Mouse (Mus musculus) granulocyte monocyte progenitor cell, adult 5-6 weeks (primary cell): Measurements from ENCODE around the gene Prickle1. TPM values are rescaled to one million over a fixed set of nuclear protein-coding genes. Genes with fewer than 3 reads are reported as not detected.
A peak's percentile ranks its signal among the peaks of the same experiment; 100 is the strongest.

Source experiments
- ATAC-seq: replicated peaks from 2 replicates; pipeline ENCODE4 v1.8.0; 2016; ENCODE audit warnings: mild to moderate bottlenecking, moderate TSS enrichment, inconsistent platforms; ENCODE audit not compliant: poor library complexity, severe bottlenecking
- total RNA-seq, 2 experiments: library from RNA; stranded (forward) in 1 of 2; stranded (reverse) in 1 of 2; fragments of 200-712, 200-1000 nt in 1 of 2; fragments of >200 nt in 1 of 2; fragmentation: Nextera tagmentation in 1 of 2; gene quantifications; 2 replicates each; pipeline ENCODE4 v1.2.3; 2014 to 2017

Gene Prickle1
- total RNA-seq, 2 experiments from 2014 or later, result 1.8 to 1.9 TPM

- peak; percentile 34; the same call in 1 of the 2 replicates for ATAC-seq
Measured at GRCm38 (mm10) chr15:93513939-93514341, 81.8 kb downstream of the Prickle1 start.

DNA sequence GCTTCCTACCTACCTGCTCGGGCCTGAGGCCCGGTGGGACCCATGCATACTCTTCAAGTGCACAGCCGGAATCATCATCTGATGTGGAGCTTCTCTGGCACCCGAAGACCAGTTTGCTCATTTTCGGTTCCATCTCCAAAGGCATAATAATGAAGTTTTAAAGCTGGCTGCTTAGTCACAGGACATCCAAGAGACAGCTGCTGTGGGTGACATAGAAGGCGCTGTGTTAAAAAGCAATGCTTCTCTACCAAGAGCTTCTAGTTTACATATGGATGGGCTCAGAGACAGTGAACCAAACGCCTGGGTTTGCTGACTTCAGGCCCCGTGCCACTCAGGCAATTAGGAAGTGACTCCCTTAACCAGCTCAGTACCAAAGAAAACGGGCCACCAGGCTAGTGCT lies 83.3 kb downstream of the Prickle1 start:
- no peak for ATAC-seq

- ATAC-seq, result no peak
Measured at GRCm38 (mm10) chr15:93510690-93511336, 84.9 kb downstream of the Prickle1 start.

DNA sequence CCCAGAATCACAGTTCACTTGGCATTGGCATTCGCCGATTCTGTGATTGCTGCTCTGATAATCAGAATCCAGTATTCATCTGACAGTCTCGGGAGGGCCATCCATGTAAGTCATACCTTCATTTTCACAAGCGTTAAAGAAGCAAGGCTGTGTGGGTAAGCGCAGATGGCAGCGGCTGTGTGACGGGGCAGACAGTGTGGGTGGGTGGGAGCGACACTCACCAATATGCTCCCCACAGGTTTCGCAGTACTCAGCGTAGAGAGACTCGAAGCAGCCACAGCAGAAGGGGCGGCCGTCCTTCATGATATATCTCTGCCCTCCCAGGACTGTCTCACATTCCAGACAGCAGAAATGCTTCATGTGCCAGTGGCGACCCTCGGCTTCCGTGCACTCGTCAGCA lies 90.9 kb downstream of the Prickle1 start:
- no peak for ATAC-seq

GRCm38 (mm10) chr15:93503201-93503745 lies 92.4 kb downstream of the Prickle1 start:
- no peak for ATAC-seq

DNA sequence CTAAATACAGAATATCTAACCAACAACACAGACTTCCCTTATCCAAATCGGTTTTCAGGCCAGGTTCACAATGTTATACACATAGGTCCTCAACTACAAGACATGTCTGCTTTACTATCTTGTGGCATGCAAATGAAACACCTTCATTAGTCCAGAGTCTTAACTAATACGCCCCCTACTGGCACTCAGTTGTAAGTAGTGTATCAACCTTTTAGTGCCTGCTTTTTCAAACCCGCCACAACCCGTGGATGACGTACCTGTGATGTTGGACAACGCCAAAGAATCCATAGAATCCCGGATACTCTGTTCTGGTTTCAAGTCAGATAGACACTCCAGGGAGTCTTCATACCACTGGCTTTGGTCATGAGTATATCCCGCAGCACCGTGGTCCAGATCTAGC lies 93.0 kb downstream of the Prickle1 start:
- no peak for ATAC-seq

- no peak for ATAC-seq
Measured at GRCm38 (mm10) chr15:93499866-93500265, 95.8 kb downstream of the Prickle1 start.

DNA sequence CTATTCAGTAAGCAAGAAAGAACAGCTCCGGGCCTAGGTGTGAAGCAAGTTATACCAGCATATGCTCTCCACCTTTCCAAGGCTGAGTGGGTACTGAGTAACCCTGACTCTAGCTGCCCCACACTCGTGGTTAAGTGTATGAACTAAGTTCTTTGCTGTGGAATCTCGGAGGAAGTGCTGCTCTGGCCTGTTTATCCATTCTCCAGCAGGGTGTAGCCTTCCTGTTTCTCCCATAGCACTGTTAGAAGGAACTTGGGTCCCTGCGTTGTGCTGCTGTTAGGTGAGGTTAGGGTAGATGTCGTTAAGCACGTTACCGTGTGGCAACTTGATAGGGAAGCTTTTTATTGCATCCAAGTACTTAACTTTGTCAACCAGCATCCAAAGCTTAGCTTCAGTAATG lies 101.0 kb downstream of the Prickle1 start:
- no peak for ATAC-seq

GRCm38 (mm10) chr15:93489597-93489996 lies 106.1 kb downstream of the Prickle1 start:
- ATAC-seq, result no peak

DNA sequence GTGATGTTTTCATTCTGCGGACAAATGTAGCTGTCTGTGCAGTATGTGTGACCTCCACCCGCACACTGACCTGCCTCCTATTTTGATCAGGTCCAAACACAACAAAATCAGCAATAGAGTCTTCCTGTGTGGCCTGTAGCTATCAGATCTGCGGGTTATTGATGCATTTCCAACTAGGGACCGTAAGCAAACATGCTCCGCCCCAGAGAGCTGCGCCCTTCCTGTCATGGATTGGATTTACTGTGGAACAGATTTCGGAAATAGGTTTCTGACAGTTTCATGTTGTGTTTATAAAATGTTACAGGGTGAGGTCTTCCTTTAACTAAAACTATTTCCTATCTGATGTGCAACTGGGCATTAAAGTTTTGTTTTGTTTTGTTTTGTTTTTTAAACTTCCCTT lies 109.6 kb downstream of the Prickle1 start:
- ATAC-seq, result no peak

DNA sequence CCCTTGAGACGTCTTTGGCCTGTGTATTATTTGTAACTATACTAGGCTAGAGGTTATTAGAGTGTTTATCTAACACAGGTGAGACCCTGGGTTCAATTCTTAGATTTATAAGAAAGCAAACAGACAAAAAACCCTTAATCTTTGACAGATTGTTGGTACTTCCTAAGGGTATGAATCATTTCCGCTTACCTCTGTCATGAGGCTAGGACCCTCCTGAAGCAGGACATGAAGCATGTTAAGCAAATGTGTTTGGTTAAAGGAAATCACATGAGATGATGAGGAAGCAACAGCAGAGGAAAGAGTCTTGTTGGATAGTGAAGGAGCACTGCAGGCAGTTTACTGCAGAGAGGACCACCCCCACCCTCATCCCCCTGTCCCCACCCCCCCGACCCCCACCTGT lies 110.4 kb downstream of the Prickle1 start:
- no peak for ATAC-seq

- peak; percentile 48 for ATAC-seq
Measured at GRCm38 (mm10) chr15:93484261-93484710, 111.4 kb downstream of the Prickle1 start.

DNA sequence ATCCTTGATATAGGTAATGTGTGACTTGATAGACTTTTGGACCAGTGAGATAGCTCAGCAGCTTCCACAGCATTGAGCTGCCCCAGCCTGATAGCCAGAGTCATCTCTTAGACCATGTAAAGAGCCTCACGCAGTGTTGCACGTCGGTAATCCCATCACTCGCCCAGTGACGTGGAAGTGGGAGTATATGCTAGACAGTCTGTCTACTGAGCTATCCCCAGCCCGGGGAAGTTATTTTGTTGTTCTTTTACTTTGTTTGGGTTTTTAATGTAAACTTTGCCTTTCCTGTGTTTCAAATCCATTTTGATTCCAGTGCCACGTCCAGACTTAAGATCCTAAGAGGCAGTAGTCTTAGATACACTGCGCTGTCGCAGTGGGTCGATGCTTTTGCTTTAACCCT lies 114.6 kb downstream of the Prickle1 start:
- no peak for ATAC-seq

DNA sequence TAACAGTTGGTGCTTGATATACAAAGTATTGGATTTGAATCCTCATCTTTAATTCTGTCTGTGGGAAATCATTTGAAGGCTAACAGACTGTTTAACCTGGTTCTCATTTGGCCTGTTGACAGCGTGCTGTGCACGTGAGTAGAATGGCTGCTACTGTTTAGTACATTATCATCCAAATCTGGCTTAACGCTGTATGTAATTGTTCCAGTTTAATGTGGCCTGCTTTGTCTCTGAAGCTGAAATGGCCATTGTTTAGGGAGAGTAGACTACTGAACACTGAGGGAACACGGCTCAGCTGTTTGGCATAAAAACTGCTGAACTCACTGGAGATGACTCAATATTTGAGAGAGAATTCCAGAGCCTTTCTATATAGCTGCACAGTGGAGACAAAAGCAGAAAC lies 116.2 kb downstream of the Prickle1 start:
- ATAC-seq, result no peak

DNA sequence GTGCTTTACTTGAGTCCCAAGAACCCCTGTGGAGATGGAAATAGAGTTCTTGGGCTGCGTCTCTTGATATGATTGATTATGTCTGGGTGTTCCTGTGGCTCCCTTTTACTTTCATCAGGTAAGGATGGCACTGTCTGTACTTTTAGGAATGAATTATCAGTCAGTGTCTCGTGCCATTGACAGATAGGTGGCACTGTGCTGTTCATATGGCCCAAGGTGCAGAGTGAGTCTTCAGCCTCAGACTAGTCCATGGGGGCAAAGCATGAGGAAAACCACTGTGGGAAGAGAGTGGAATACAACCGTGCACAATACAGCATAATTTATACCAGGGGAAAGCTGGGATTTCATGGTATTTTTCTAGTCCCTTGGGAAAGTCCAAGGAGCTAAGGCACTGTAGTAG lies 117.0 kb downstream of the Prickle1 start:
- ATAC-seq, result no peak

- ATAC-seq, result no peak
Measured at GRCm38 (mm10) chr15:93477729-93478128, 118.0 kb downstream of the Prickle1 start.

- no peak for ATAC-seq
Measured at GRCm38 (mm10) chr15:93475688-93476087, 120.0 kb downstream of the Prickle1 start.

DNA sequence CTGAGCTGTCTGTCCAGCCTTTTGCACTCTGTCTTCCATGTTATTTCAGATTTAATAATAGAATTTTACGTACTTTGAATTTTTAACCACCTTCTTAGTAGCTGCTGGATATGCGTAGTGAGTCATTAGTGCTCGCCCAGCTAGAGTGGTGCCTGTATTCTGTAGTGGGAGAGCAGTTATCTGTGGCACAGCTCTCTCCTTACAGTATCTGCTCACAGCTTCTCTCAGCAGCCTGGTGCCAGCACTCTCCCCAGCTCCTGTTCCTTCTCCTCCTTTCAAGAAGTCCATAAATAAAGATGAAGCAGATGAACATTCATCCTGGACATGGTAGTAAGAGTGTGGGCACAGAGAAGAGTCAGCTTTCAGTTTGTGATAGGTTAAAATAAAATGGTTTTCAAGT lies 121.4 kb downstream of the Prickle1 start:
- no peak for ATAC-seq

DNA sequence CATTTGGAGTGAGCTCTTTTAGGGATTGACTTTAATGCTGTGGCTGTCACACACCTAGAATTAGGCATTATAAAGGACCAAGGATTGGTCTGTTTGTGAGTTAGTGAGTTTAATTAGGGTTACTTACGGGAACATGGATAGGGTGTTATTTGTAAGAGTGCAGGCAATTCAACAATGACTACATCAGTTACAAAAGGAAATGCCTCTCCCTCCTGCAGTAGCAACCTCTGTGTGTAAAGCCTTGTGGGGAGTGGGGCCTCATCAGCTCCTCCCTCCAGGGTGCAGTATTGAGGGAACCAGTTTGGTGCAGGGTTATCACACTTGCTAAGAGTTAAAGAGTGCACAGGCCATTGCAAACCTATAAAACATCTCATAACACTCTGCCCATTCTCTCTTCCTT lies 123.6 kb downstream of the Prickle1 start:
- no peak for ATAC-seq

- no peak for ATAC-seq
Measured at GRCm38 (mm10) chr15:93471651-93472050, 124.0 kb downstream of the Prickle1 start.

DNA sequence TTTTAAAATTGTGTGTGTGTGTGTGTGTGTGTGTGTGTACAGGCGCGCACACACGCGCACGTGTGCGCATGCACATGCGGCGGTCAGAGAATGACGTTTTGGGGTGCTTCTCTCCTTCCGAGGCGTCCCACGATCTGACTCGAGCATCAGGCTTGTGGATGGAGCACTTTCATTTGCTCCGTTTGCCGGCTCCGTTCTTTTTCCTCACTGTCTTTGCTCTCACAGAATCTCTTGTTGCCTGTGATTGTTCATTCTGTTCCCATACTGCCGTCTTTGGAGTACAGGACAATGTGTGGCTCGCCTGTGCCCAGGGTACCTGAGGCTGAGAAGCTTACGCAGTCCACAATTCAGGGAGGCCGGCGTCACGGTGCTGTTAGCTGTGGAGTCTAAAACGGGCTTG lies 134.6 kb downstream of the Prickle1 start:
- no peak for ATAC-seq

DNA sequence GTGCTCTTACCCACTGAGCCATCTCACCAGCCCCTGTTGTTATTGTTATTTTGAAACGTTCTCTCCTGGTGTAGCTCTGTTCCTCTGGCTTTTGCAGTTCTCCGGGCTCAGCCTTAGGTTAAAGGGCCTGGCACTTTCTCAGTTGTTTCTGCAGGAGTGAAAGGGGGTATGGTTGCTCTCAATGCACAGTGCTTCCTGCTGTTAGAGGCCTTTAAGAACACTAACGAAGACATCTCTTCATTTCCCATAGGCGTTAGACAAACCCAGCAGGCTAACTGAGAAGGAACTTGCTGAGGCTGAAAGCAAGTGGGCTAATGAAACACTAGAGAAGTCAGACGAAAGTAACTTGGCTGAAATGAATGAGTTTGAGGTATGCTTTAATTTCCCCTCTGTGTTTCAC lies 136.3 kb downstream of the Prickle1 start:
- no peak for ATAC-seq
